Mouse (Mus musculus): ENCODE data around the gene Slc5a12. TPM values are rescaled to one million over a fixed set of nuclear protein-coding genes. Genes with fewer than 3 reads are reported as not detected.

Gene Slc5a12
- polyA plus RNA-seq, 1 experiment from 2014 or later, result not detected

- H3K27ac ChIP-seq (replicated peaks; ENCODE audit: low read depth, low read length), result no peak overlapping the region
- ATAC-seq (replicated peaks; ENCODE audit: insufficient number of reproducible peaks, low FRiP score, low TSS enrichment, low read depth) (no peak), DNase-seq (ENCODE audit: low spot score) (no peak)
- no peak overlapping the region for H3K4me2 ChIP-seq (ENCODE audit: low read depth, low read length)
- H3K4me1 ChIP-seq (ENCODE audit: control insufficient read depth, insufficient read depth, low read length), result no peaks in the 10 kb centered on the region
- no peak overlapping the region for H3K9ac ChIP-seq (replicated peaks; ENCODE audit: low read length)
- no peaks in the 10 kb centered on the region for H3K27me3 ChIP-seq (ENCODE audit: control insufficient read depth, insufficient read depth, low read length)
- H3K4me3 ChIP-seq (ENCODE audit: low read depth, low read length), result no peak overlapping the region
- H3K36me3 ChIP-seq (replicated peaks; ENCODE audit: control insufficient read depth, insufficient read depth, low read depth, low read length), result no peaks in the 10 kb centered on the region
- H3K9me3 ChIP-seq (replicated peaks; ENCODE audit: control insufficient read depth, low read length), result no peaks in the 10 kb centered on the region
These were observed 47.7 kb downstream of the Slc5a12 start for GRCm38 (mm10) chr2:110644846-110645245.

GRCm38 (mm10) chr2:110663329-110663728 lies 66.2 kb downstream of the Slc5a12 start:
- H3K27ac ChIP-seq (replicated peaks; ENCODE audit: low read depth, low read length), result no peak overlapping the region
- 41% methylated on average over 4 of the region's 4 CpGs for WGBS
- no peaks in the 10 kb centered on the region for H3K4me1 ChIP-seq (ENCODE audit: control insufficient read depth, insufficient read depth, low read length)
- no peaks in the 10 kb centered on the region for H3K9me3 ChIP-seq (replicated peaks; ENCODE audit: control insufficient read depth, low read length)
- DNase-seq (ENCODE audit: low spot score) (peak; percentile 70), ATAC-seq (replicated peaks; ENCODE audit: insufficient number of reproducible peaks, low FRiP score, low TSS enrichment, low read depth) (no peak)
- no peak overlapping the region for H3K9ac ChIP-seq (replicated peaks; ENCODE audit: low read length)
- H3K4me3 ChIP-seq (ENCODE audit: low read depth, low read length), result no peak overlapping the region
- H3K27me3 ChIP-seq (ENCODE audit: control insufficient read depth, insufficient read depth, low read length), result no peaks in the 10 kb centered on the region
- no peak overlapping the region for H3K4me2 ChIP-seq (ENCODE audit: low read depth, low read length)
- H3K36me3 ChIP-seq (replicated peaks; ENCODE audit: control insufficient read depth, insufficient read depth, low read depth, low read length), result no peaks in the 10 kb centered on the region

GRCm38 (mm10) chr2:110671071-110671624 lies 74.0 kb downstream of the Slc5a12 start:
- Histone ChIP-seq H3K4me2 (ENCODE audit: low read depth, low read length) (no peak overlapping the region), H3K27ac (replicated peaks; ENCODE audit: low read depth, low read length) (no peak overlapping the region), H3K4me3 (ENCODE audit: low read depth, low read length) (no peak overlapping the region), H3K9ac (replicated peaks; ENCODE audit: low read length) (no peak overlapping the region), H3K27me3 (ENCODE audit: control insufficient read depth, insufficient read depth, low read length) (no peaks in the 10 kb centered on the region), H3K36me3 (replicated peaks; ENCODE audit: control insufficient read depth, insufficient read depth, low read depth, low read length) (no peaks in the 10 kb centered on the region), H3K4me1 (ENCODE audit: control insufficient read depth, insufficient read depth, low read length) (no peaks in the 10 kb centered on the region), H3K9me3 (replicated peaks; ENCODE audit: control insufficient read depth, low read length) (no peaks in the 10 kb centered on the region)
- DNase-seq (ENCODE audit: low spot score) (peak; percentile 80), ATAC-seq (replicated peaks; ENCODE audit: insufficient number of reproducible peaks, low FRiP score, low TSS enrichment, low read depth) (peak; percentile 80)
- 46% methylated on average over 2 of the region's 2 CpGs for WGBS

Other genes starting within 250 kb of the Slc5a12 start
- gene Fibin, start 234.1 kb upstream of the Slc5a12 start, polyA plus RNA-seq (2014; fragmentation: Nextera tagmentation; extraction: Ambion mirVana), result 17.1 and 20.2 TPM in 2 replicates
- 0.08 TPM in 2 replicates for gene Muc15, start 124.0 kb downstream of the Slc5a12 start, polyA plus RNA-seq (2014; fragmentation: Nextera tagmentation; extraction: Ambion mirVana)

All from embryonic facial prominence, embryonic 11.5 days (tissue).